Mouse (Mus musculus) lung, adult 2 months (tissue): Measurements from ENCODE around the gene Olfr1368. TPM values are rescaled to one million over a fixed set of nuclear protein-coding genes. Genes with fewer than 3 reads are reported as not detected.
A peak's percentile ranks its signal among the peaks of the same experiment; 100 is the strongest.

Experiments
- DNase-seq: peaks from one replicate; pipeline ENCODE4 v3.0.0; 2022
- H3K4me1 ChIP-seq: fragments of 200-500 bp; 2 replicates; pipeline ENCODE4 v1.6.1; 2011; ENCODE audit warnings: low read length; ENCODE audit not compliant: control insufficient read depth, insufficient read depth
- H3K4me3 ChIP-seq: fragments of 200-500 bp; replicated peaks from 2 replicates; pipeline ENCODE3; 2011; ENCODE audit warnings: low read depth, mild to moderate bottlenecking, control low read depth, low read length; ENCODE audit errors: extremely low read depth
- CTCF ChIP-seq: fragments of 200-500 bp; IDR thresholded peaks from 2 replicates; pipeline ENCODE4 v1.5.1; 2011; ENCODE audit warnings: mild to moderate bottlenecking, low read length, control low read depth; ENCODE audit not compliant: insufficient read depth
- POLR2A ChIP-seq: fragments of 200-500 bp; IDR thresholded peaks from 2 replicates; pipeline ENCODE4 v1.6.1; 2011; ENCODE audit warnings: low read depth, mild to moderate bottlenecking, control low read depth, low read length, borderline replicate concordance; ENCODE audit errors: extremely low read depth
- WGBS: fragments of 180-500 bp; shearing (Covaris S2); methylation state at CpG from one replicate; pipeline ENCODE4 v1.1.7; 2018; 5-methylcytosine and 5-hydroxymethylcytosine counted together
- polyA plus RNA-seq: library from polyadenylated mRNA; depleted of rRNA; stranded (reverse); fragments of >200 nt; gene quantifications from 2 replicates; pipeline ENCODE4 v1.2.3, GENCODE M21; 2012; rRNA removed

Olfr1368 gene
- polyA plus RNA-seq, result not detected in 2 replicates

DNA sequence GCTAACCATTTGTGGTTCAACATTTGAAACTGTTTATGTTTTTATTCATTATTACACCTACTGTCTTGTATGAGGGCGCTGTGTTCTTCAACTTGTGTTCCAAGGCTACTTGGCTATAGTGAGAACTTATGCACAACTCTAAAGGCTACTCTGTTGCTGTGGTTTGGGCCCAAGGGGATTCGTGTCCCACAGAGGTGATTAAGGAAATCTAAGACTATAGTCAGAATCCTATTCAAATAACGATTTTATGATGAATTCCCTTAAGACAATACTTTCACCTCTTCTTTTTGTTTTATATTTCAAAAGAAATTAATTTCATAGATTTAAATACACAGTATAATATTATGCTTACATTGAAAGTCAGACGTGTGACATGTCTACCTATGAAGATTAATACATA lies at the start of gene Olfr1368:
Olfr1368 (minus strand) TSS at position 101 of the 400 bp plus-strand sequence.
- Histone ChIP-seq H3K4me1 (no peaks in the 10 kb centered on the region), H3K4me3 (no peak within 1 kb of the TSS)
- WGBS, result 61% methylated on average over 4 of the region's 4 CpGs
- no peak for DNase-seq
- TF ChIP-seq CTCF (no peak), POLR2A (no peak)

- Histone ChIP-seq H3K4me3 (no peak overlapping the region), H3K4me1 (no peaks in the 10 kb centered on the region; the same call in 1 of the 2 replicates)
- 83% methylated on average over 4 of the region's 4 CpGs for WGBS
- no peak for DNase-seq
- TF ChIP-seq CTCF, result no peak
- TF ChIP-seq POLR2A, result no peak
These were observed 39.9 kb upstream of the Olfr1368 start for GRCm38 (mm10) chr13:21185521-21185920.

- Histone ChIP-seq H3K4me3 (no peak overlapping the region), H3K4me1 (peaks cover 2% of the 10 kb centered on the region; the same call in 1 of the 2 replicates)
- WGBS, result 84% methylated on average over 7 of the region's 7 CpGs
- TF ChIP-seq CTCF, result no peak
- TF ChIP-seq POLR2A, result no peak
- no peak for DNase-seq
These were observed 38.0 kb upstream of the Olfr1368 start for GRCm38 (mm10) chr13:21183661-21184060.

GRCm38 (mm10) chr13:21183066-21183465 lies 37.4 kb upstream of the Olfr1368 start:
- no peak for TF ChIP-seq POLR2A
- TF ChIP-seq CTCF, result no peak
- no peak overlapping the region for H3K4me3 ChIP-seq
- DNase-seq, result no peak
- 95% methylated on average over 6 of the region's 6 CpGs for WGBS
- H3K4me1 ChIP-seq, result peaks cover 2% of the 10 kb centered on the region; the same call in 1 of the 2 replicates

GRCm38 (mm10) chr13:21181996-21182395 lies 36.3 kb upstream of the Olfr1368 start:
- 63% methylated on average over 7 of the region's 7 CpGs for WGBS
- H3K4me3 ChIP-seq, result no peak overlapping the region

GRCm38 (mm10) chr13:21180551-21181530 lies 35.2 kb upstream of the Olfr1368 start:
- peak; percentile 61 for DNase-seq
- TF ChIP-seq POLR2A, result 0 out of 2 replicates have a peak, but pooled peaks have one; percentile 4
- no peak for TF ChIP-seq CTCF
- Histone ChIP-seq H3K4me1 (peaks cover 2% of the 10 kb centered on the region; the same call in 1 of the 2 replicates), H3K4me3 (peak overlapping the region; percentile 98)
- under 1% methylated on average over 71 of the region's 71 CpGs for WGBS

More at GRCm38 (mm10) chr13:21181996-21182395, 36.3 kb upstream of the Olfr1368 start:
- peaks cover 2% of the 10 kb centered on the region; the same call in 1 of the 2 replicates for H3K4me1 ChIP-seq
- no peak for DNase-seq
- no peak for TF ChIP-seq CTCF
- TF ChIP-seq POLR2A, result no peak

GRCm38 (mm10) chr13:21179724-21180550 lies 34.3 kb upstream of the Olfr1368 start:
- DNase-seq, result peak; percentile 95
- Histone ChIP-seq H3K4me1 (peaks cover 2% of the 10 kb centered on the region; the same call in 1 of the 2 replicates), H3K4me3 (peak overlapping the region; percentile 98)
- TF ChIP-seq CTCF (no peak), POLR2A (peak; percentile 42; the same call in 1 of the 2 replicates)
- under 1% methylated on average over 80 of the region's 80 CpGs for WGBS

GRCm38 (mm10) chr13:21179367-21179723 lies 33.7 kb upstream of the Olfr1368 start, which contains the start of gene Trim27:
Gene Trim27 (plus strand): TSS chr13:21179445.
- no peak for TF ChIP-seq POLR2A
- TF ChIP-seq CTCF, result no peak
- WGBS, result under 1% methylated on average over 15 of the region's 15 CpGs
- no peak for DNase-seq
- H3K4me1 ChIP-seq, result peaks cover 2% of the 10 kb centered on the region; the same call in 1 of the 2 replicates
- H3K4me3 ChIP-seq, result peak within 1 kb of the TSS; percentile 98

DNA sequence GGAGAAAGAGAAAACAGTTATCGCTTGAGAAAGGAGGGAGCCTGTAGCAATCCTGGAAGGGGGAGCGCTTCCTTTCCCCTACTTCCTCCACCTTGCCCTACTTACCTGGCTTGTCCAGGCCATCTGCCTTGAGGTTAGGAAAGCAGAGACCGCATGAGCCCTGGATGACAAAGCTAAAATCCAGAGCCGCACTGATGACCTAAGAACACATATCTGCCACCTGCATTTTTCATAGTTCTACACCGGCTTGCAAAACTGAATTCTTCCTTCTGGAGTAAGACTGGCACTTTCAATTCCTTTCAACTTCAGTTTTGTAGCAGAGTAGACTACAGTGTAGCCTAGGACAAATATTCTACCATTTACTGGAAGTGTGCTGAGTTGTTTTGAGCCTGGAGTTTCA lies 32.7 kb upstream of the Olfr1368 start:
- DNase-seq, result no peak
- 80% methylated on average over 5 of the region's 5 CpGs for WGBS
- TF ChIP-seq POLR2A, result no peak
- TF ChIP-seq CTCF, result no peak
- H3K4me1 ChIP-seq, result peaks cover 2% of the 10 kb centered on the region; the same call in 1 of the 2 replicates
- no peak overlapping the region for H3K4me3 ChIP-seq
